In the genomic region with DNA sequence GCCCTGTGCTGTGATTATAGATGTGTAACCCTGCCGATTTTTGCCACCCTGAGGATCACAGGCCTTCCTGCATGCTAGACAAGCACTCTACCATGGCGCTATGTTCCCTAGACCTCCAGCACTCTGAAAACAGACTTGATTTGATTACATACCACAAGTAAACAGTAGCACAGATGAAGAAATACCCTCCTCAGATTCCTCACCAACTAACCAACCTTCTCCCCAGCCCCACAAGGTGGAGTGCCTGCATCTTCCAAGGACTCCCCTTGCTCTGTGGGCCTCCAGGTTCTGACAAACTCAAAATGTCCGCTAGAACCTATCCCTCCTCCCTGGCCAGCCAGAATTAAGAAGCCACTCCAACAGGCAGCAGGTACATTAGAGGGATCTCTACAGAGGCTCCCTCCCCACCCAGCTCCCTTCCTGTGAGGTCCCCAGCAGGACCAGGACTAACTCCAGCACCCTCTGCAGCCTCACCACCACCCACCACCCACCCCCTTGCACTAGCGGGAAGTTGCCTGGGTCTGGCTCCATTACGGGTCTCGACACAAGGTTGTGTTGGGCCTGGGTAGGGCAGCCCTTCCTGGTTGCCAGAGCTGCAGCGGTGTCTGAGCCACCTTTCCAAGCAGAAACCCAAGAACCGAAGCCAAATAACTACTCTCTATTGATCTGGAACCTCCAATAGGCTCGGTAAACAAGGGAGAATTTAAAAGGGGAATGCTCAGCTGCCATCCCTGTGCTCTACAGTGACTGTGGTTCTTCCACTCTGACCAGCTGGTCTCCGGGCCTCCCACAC, we compare ENCODE assay signal across 8 mouse cellular contexts. TPM values are rescaled to one million over a fixed set of nuclear protein-coding genes. Genes with fewer than 3 reads are reported as not detected.
DNase-seq lines count a peak whose midpoint lies in the region; ATAC-seq and TF ChIP-seq lines count a peak whose summit lies in the region.

No protein-coding gene starts in this region.

- peak; percentile 32 for DNase-seq in lung, adult 2 months
- DNase-seq in lung, postnatal 14 days = no peak
- no peak for DNase-seq in gastrocnemius, postnatal 4 days (ENCODE audit: low spot score in 2 of 2)

- TF ChIP-seq POLR2A in lung, adult 2 months (IDR thresholded peaks at IDR 0.05; ENCODE audit: borderline replicate concordance, extremely low read depth, low read depth, low read length) = no peak
- no peak for TF ChIP-seq POLR2A in small intestine, adult 2 months (IDR thresholded peaks at IDR 0.05; ENCODE audit: low read depth, low read length)

- ATAC-seq in activated CD4-positive, CD25-positive, alpha-beta regulatory T cell, adult 4 months = peak; percentile 13
- ATAC-seq in forebrain, embryonic 16.5 days = peak; percentile 40
- peak; percentile 20 for ATAC-seq in liver, embryonic 12.5 days
- ATAC-seq in megakaryocyte progenitor cell, adult 5-6 weeks (replicated peaks; ENCODE audit: poor library complexity) = no peak; the same call in 1 of the 2 replicates

- peaks cover 6% of the 10 kb centered on the region for H3K4me1 ChIP-seq in lung, adult 2 months (ENCODE audit: control insufficient read depth, insufficient read depth, low read length)
- H3K4me1 ChIP-seq in forebrain, embryonic 16.5 days (replicated peaks; ENCODE audit: control insufficient read depth, insufficient read depth, low read length) = peaks cover 19% of the 10 kb centered on the region
- peaks cover 38% of the 10 kb centered on the region for H3K4me1 ChIP-seq in liver, embryonic 12.5 days
- peaks cover 20% of the 10 kb centered on the region for H3K4me1 ChIP-seq in small intestine, adult 2 months (ENCODE audit: control insufficient read depth, insufficient read depth, insufficient read length, low read length)

- peak overlapping the region; percentile 79 for H3K9ac ChIP-seq in forebrain, embryonic 16.5 days (replicated peaks; ENCODE audit: low read depth, low read length)
- H3K9ac ChIP-seq in liver, embryonic 12.5 days = peak overlapping the region; percentile 70

- peak overlapping the region; percentile 41; the same call in 1 of the 2 replicates for H3K27ac ChIP-seq in forebrain, embryonic 16.5 days (ENCODE audit: low read length)
- H3K27ac ChIP-seq in liver, embryonic 12.5 days = peak overlapping the region; percentile 20; the same call in 1 of the 2 replicates
- peak overlapping the region; percentile 67 for H3K27ac ChIP-seq in small intestine, adult 2 months (ENCODE audit: insufficient read depth, low read depth, low read length)

- 20% methylated on average over 10 of the region's 10 CpGs for WGBS in lung, adult 2 months
- WGBS in forebrain, embryonic 16.5 days = 17% methylated on average over 10 of the region's 10 CpGs
- WGBS in liver, embryonic 12.5 days (ENCODE audit: insufficient replicate concordance) = 17% methylated on average over 10 of the region's 10 CpGs
- WGBS in small intestine, adult 2 months = 12% methylated on average over 10 of the region's 10 CpGs

- H3K4me3 ChIP-seq in lung, adult 2 months (replicated peaks; ENCODE audit: extremely low read depth, low read depth, low read length) = peak overlapping the region; percentile 78
- peak overlapping the region; percentile 55 for H3K4me3 ChIP-seq in forebrain, embryonic 16.5 days (replicated peaks; ENCODE audit: low read length)
- H3K4me3 ChIP-seq in liver, embryonic 12.5 days = peak overlapping the region; percentile 62
- peak overlapping the region; percentile 79 for H3K4me3 ChIP-seq in small intestine, adult 2 months (ENCODE audit: low read depth, low read length)

- H3K27me3 ChIP-seq in forebrain, embryonic 16.5 days (replicated peaks; ENCODE audit: control insufficient read depth, insufficient read depth, low read length) = no peaks in the 10 kb centered on the region; the same call in 1 of the 2 replicates
- H3K27me3 ChIP-seq in liver, embryonic 12.5 days (replicated peaks) = peaks cover 30% of the 10 kb centered on the region
- H3K27me3 ChIP-seq in small intestine, adult 2 months (ENCODE audit: control insufficient read depth, insufficient read depth, low read length) = no peaks in the 10 kb centered on the region

- H3K9me3 ChIP-seq in forebrain, embryonic 16.5 days (ENCODE audit: control insufficient read depth, low read length) = no peaks in the 10 kb centered on the region
- H3K9me3 ChIP-seq in liver, embryonic 12.5 days (replicated peaks) = no peaks in the 10 kb centered on the region

- H3K4me2 ChIP-seq in forebrain, embryonic 16.5 days (ENCODE audit: low read length) = peak overlapping the region; percentile 84
- H3K4me2 ChIP-seq in liver, embryonic 12.5 days = peak overlapping the region; percentile 83

- TF ChIP-seq CTCF in lung, adult 2 months (IDR thresholded peaks at IDR 0.05; ENCODE audit: insufficient read depth, low read length) = no peak
- no peak for TF ChIP-seq CTCF in small intestine, adult 2 months (IDR thresholded peaks at IDR 0.05; ENCODE audit: extremely low read depth, insufficient read length, insufficient replicate concordance, low read depth, low read length)

- no peaks in the 10 kb centered on the region for H3K36me3 ChIP-seq in forebrain, embryonic 16.5 days (ENCODE audit: control insufficient read depth, insufficient read depth)
- H3K36me3 ChIP-seq in liver, embryonic 12.5 days = no peaks in the 10 kb centered on the region
- no peaks in the 10 kb centered on the region for H3K36me3 ChIP-seq in small intestine, adult 2 months (ENCODE audit: control insufficient read depth, insufficient read depth, low read length)

RNA-seq across cellular contexts. Expression of a gene that starts 41.9 kb away (rescaled TPM):
- 12.2 and 15.0 TPM in 2 replicates for polyA plus RNA-seq in lung, adult 2 months (2012; rRNA removed)
- polyA plus RNA-seq in activated CD4-positive, CD25-positive, alpha-beta regulatory T cell, adult 4 months (2017; shearing (Covaris generic)) = 10 to 100 TPM; 11.5 to 11.9 TPM
- polyA plus RNA-seq in forebrain, embryonic 16.5 days (2015; fragmentation: Nextera tagmentation; extraction: Ambion mirVana) = 23.5 and 25.0 TPM in 2 replicates
- 13.9 and 15.6 TPM in 2 replicates for polyA plus RNA-seq in liver, embryonic 12.5 days (2016; fragmentation: Nextera tagmentation; extraction: Ambion mirVana)
- polyA plus RNA-seq in small intestine, adult 2 months (2012; rRNA removed) = 5.5 and 10.7 TPM in 2 replicates
- total RNA-seq in megakaryocyte progenitor cell, adult 5-6 weeks (2015) = 23.9 and 27.3 TPM in 2 replicates
- 43.0 and 46.5 TPM in 2 replicates for total RNA-seq in megakaryocyte progenitor cell, adult 5-6 weeks (2017)
- 10 to 100 TPM; 36.1 to 36.9 TPM for total RNA-seq in gastrocnemius, postnatal 4 days (2021)

RNA-seq across cellular contexts. Expression of a gene that starts 46.0 kb away (rescaled TPM):
- 282 and 339 TPM in 2 replicates for polyA plus RNA-seq in lung, adult 2 months (2012; rRNA removed)
- 100 to 1,000 TPM; 737 to 878 TPM for polyA plus RNA-seq in activated CD4-positive, CD25-positive, alpha-beta regulatory T cell, adult 4 months (2017; shearing (Covaris generic))
- polyA plus RNA-seq in forebrain, embryonic 16.5 days (2015; fragmentation: Nextera tagmentation; extraction: Ambion mirVana) = 3,503 and 3,633 TPM in 2 replicates
- 1,997 and 2,057 TPM in 2 replicates for polyA plus RNA-seq in liver, embryonic 12.5 days (2016; fragmentation: Nextera tagmentation; extraction: Ambion mirVana)
- polyA plus RNA-seq in small intestine, adult 2 months (2012; rRNA removed) = 156 and 262 TPM in 2 replicates
- 1,870 and 2,095 TPM in 2 replicates for total RNA-seq in megakaryocyte progenitor cell, adult 5-6 weeks (2015)
- 1,724 and 1,809 TPM in 2 replicates for total RNA-seq in megakaryocyte progenitor cell, adult 5-6 weeks (2017)
- 100 to 1,000 TPM; 776 to 797 TPM for total RNA-seq in gastrocnemius, postnatal 4 days (2021)
